Mouse (Mus musculus) forebrain, embryonic 10.5 days (tissue): ENCODE measurements at regions not wholly inside any gene's neighbourhood (a gene's known extent, or its start where the extent isn't known, plus 50 kb on each side); places are given as distances from the start of the nearest gene placed in this dataset.

Experiments used
- DNase-seq: peaks from one replicate; pipeline ENCODE4 v3.0.0-alpha.2; 2017; ENCODE audit warnings: low spot score; ENCODE audit errors: extremely low spot score
- H3K27ac ChIP-seq: fragments of 300-500 bp; sonication (generic); 2 replicates; pipeline ENCODE4 v1.5.1; 2016; ENCODE audit warnings: mild to moderate bottlenecking
- H3K27me3 ChIP-seq: fragments of 300-500 bp; sonication (generic); 2 replicates; pipeline ENCODE4 v1.6.1; 2016; ENCODE audit warnings: mild to moderate bottlenecking; ENCODE audit not compliant: poor library complexity, severe bottlenecking
- H3K36me3 ChIP-seq: fragments of 300-500 bp; sonication (generic); replicated peaks from 2 replicates; pipeline ENCODE4 v1.6.1; 2016; ENCODE audit warnings: mild to moderate bottlenecking, moderate library complexity
- H3K4me1 ChIP-seq: fragments of 300-500 bp; sonication (generic); 2 replicates; pipeline ENCODE4 v1.6.1; 2016
- H3K4me3 ChIP-seq: fragments of 300-500 bp; sonication (generic); 2 replicates; pipeline ENCODE4 v1.5.1; 2016; ENCODE audit warnings: mild to moderate bottlenecking, moderate library complexity
- H3K9me3 ChIP-seq: fragments of 300-500 bp; sonication (generic); 2 replicates; pipeline ENCODE4 v1.6.1; 2016; ENCODE audit warnings: mild to moderate bottlenecking, moderate library complexity
- WGBS: fragments of 180-500 bp; shearing (Covaris S2); methylation state at CpG from one replicate; pipeline ENCODE4 v1.1.7; 2016; 5-methylcytosine and 5-hydroxymethylcytosine counted together

GRCm38 (mm10) chr5:119317617-119318016 lies 352.9 kb upstream of the Tbx3 start:
- 92% methylated on average over 11 of the region's 11 CpGs for WGBS
- H3K36me3 ChIP-seq: no peaks in the 10 kb centered on the region
- no peak for DNase-seq
- H3K27ac ChIP-seq: no peak overlapping the region
- H3K9me3 ChIP-seq: no peaks in the 10 kb centered on the region
- H3K4me1 ChIP-seq: peaks cover 13% of the 10 kb centered on the region
- no peak overlapping the region for H3K4me3 ChIP-seq
- peaks cover 23% of the 10 kb centered on the region for H3K27me3 ChIP-seq

GRCm38 (mm10) chr5:119321368-119322144 lies 348.9 kb upstream of the Tbx3 start:
- no peaks in the 10 kb centered on the region for H3K9me3 ChIP-seq
- 83% methylated on average over 10 of the region's 10 CpGs for WGBS
- H3K27ac ChIP-seq: no peak overlapping the region
- peaks cover 23% of the 10 kb centered on the region for H3K4me1 ChIP-seq
- H3K27me3 ChIP-seq: peaks cover 29% of the 10 kb centered on the region
- H3K36me3 ChIP-seq: no peaks in the 10 kb centered on the region
- H3K4me3 ChIP-seq: no peak overlapping the region
- no peak for DNase-seq

- no peak overlapping the region for H3K27ac ChIP-seq
- no peak overlapping the region for H3K4me3 ChIP-seq
- no peak for DNase-seq
- no peaks in the 10 kb centered on the region for H3K9me3 ChIP-seq
- WGBS: 62% methylated on average over 13 of the region's 13 CpGs
- H3K36me3 ChIP-seq: no peaks in the 10 kb centered on the region
- peaks cover 32% of the 10 kb centered on the region for H3K27me3 ChIP-seq
- peaks cover 23% of the 10 kb centered on the region for H3K4me1 ChIP-seq
Measured at GRCm38 (mm10) chr5:119322411-119322810, 348.1 kb upstream of the Tbx3 start.

GRCm38 (mm10) chr5:119325681-119326255 lies 344.7 kb upstream of the Tbx3 start:
- 78% methylated on average over 13 of the region's 13 CpGs for WGBS
- Histone ChIP-seq H3K4me3 (no peak overlapping the region), H3K27ac (no peak overlapping the region), H3K4me1 (peaks cover 23% of the 10 kb centered on the region), H3K27me3 (peaks cover 16% of the 10 kb centered on the region), H3K36me3 (no peaks in the 10 kb centered on the region), H3K9me3 (no peaks in the 10 kb centered on the region)
- no peak for DNase-seq

- Histone ChIP-seq H3K27ac (no peak overlapping the region), H3K36me3 (no peaks in the 10 kb centered on the region), H3K4me3 (no peak overlapping the region), H3K9me3 (no peaks in the 10 kb centered on the region), H3K27me3 (peaks cover 18% of the 10 kb centered on the region), H3K4me1 (peaks cover 17% of the 10 kb centered on the region)
- DNase-seq: no peak
- 90% methylated on average over 8 of the region's 8 CpGs for WGBS
Measured at GRCm38 (mm10) chr5:119326895-119327294, 343.6 kb upstream of the Tbx3 start.

- Histone ChIP-seq H3K27ac (no peak overlapping the region), H3K9me3 (no peaks in the 10 kb centered on the region), H3K4me3 (no peak overlapping the region), H3K27me3 (peaks cover 20% of the 10 kb centered on the region), H3K4me1 (peaks cover 9% of the 10 kb centered on the region; the same call in 1 of the 2 replicates), H3K36me3 (no peaks in the 10 kb centered on the region)
- 91% methylated on average over 7 of the region's 7 CpGs for WGBS
- DNase-seq: no peak
Measured at GRCm38 (mm10) chr5:119328971-119329370, 341.5 kb upstream of the Tbx3 start.

- 91% methylated on average over 10 of the region's 10 CpGs for WGBS
- DNase-seq: no peak
- peaks cover 5% of the 10 kb centered on the region; the same call in 1 of the 2 replicates for H3K4me1 ChIP-seq
Measured at GRCm38 (mm10) chr5:119329371-119329770, 341.1 kb upstream of the Tbx3 start.

GRCm38 (mm10) chr5:119329860-119330259 lies 340.6 kb upstream of the Tbx3 start:
- Histone ChIP-seq H3K27ac (no peak overlapping the region), H3K9me3 (no peaks in the 10 kb centered on the region), H3K4me3 (no peak overlapping the region), H3K4me1 (peaks cover 5% of the 10 kb centered on the region; the same call in 1 of the 2 replicates), H3K27me3 (peaks cover 12% of the 10 kb centered on the region), H3K36me3 (no peaks in the 10 kb centered on the region)
- no peak for DNase-seq
- 85% methylated on average over 6 of the region's 6 CpGs for WGBS

More at GRCm38 (mm10) chr5:119329371-119329770, 341.1 kb upstream of the Tbx3 start:
- H3K27ac ChIP-seq: no peak overlapping the region
- no peaks in the 10 kb centered on the region for H3K9me3 ChIP-seq
- peaks cover 16% of the 10 kb centered on the region for H3K27me3 ChIP-seq
- no peaks in the 10 kb centered on the region for H3K36me3 ChIP-seq
- no peak overlapping the region for H3K4me3 ChIP-seq

GRCm38 (mm10) chr5:119331461-119331860 lies 339.0 kb upstream of the Tbx3 start:
- Histone ChIP-seq H3K27me3 (peaks cover 8% of the 10 kb centered on the region), H3K27ac (no peak overlapping the region), H3K36me3 (no peaks in the 10 kb centered on the region), H3K4me3 (no peak overlapping the region), H3K9me3 (no peaks in the 10 kb centered on the region), H3K4me1 (no peaks in the 10 kb centered on the region)
- WGBS: 78% methylated on average over 3 of the region's 3 CpGs
- no peak for DNase-seq

GRCm38 (mm10) chr5:119332621-119333020 lies 337.8 kb upstream of the Tbx3 start:
- H3K4me1 ChIP-seq: no peaks in the 10 kb centered on the region
- H3K27me3 ChIP-seq: peaks cover 4% of the 10 kb centered on the region
- WGBS: 78% methylated on average over 7 of the region's 7 CpGs
- no peaks in the 10 kb centered on the region for H3K36me3 ChIP-seq
- H3K9me3 ChIP-seq: no peaks in the 10 kb centered on the region
- H3K4me3 ChIP-seq: no peak overlapping the region
- no peak for DNase-seq
- no peak overlapping the region for H3K27ac ChIP-seq

GRCm38 (mm10) chr5:119335211-119335610 lies 335.3 kb upstream of the Tbx3 start:
- Histone ChIP-seq H3K4me1 (no peaks in the 10 kb centered on the region), H3K36me3 (no peaks in the 10 kb centered on the region), H3K27ac (no peak overlapping the region), H3K9me3 (no peaks in the 10 kb centered on the region), H3K27me3 (peaks cover 4% of the 10 kb centered on the region; the same call in 1 of the 2 replicates), H3K4me3 (no peak overlapping the region)
- no peak for DNase-seq
- WGBS: 100% methylated on average over 2 of the region's 2 CpGs

- H3K4me1 ChIP-seq: no peaks in the 10 kb centered on the region
- DNase-seq: no peak
- H3K27ac ChIP-seq: no peak overlapping the region
- H3K36me3 ChIP-seq: no peaks in the 10 kb centered on the region
- no peak overlapping the region for H3K4me3 ChIP-seq
- 85% methylated on average over 6 of the region's 6 CpGs for WGBS
- H3K9me3 ChIP-seq: no peaks in the 10 kb centered on the region
- peaks cover 4% of the 10 kb centered on the region; the same call in 1 of the 2 replicates for H3K27me3 ChIP-seq
Measured at GRCm38 (mm10) chr5:119335979-119336378, 334.5 kb upstream of the Tbx3 start.

GRCm38 (mm10) chr5:119337739-119338138 lies 332.7 kb upstream of the Tbx3 start:
- no peaks in the 10 kb centered on the region for H3K9me3 ChIP-seq
- H3K4me3 ChIP-seq: no peak overlapping the region
- no peak for DNase-seq
- no peak overlapping the region for H3K27ac ChIP-seq
- 97% methylated on average over 4 of the region's 4 CpGs for WGBS
- no peaks in the 10 kb centered on the region for H3K4me1 ChIP-seq
- H3K36me3 ChIP-seq: no peaks in the 10 kb centered on the region
- no peaks in the 10 kb centered on the region for H3K27me3 ChIP-seq
